In genomic region chr5:142400981-142401640, GRCm38 (mm10) we compare ENCODE assay signal across 8 mouse cellular contexts. TPM values are rescaled to one million over a fixed set of nuclear protein-coding genes. Genes with fewer than 3 reads are reported as not detected.
DNase-seq lines count a peak whose midpoint lies in the region; ATAC-seq lines count a peak whose summit lies in the region.

TSS of gene Foxk1 (plus strand) at chr5:142401497.

- peak within 1 kb of the TSS; percentile 77 for H3K4me2 ChIP-seq in intestine, embryonic 16.5 days (ENCODE audit: low read depth, low read length)

- peaks cover 41% of the 10 kb centered on the region for H3K4me1 ChIP-seq in intestine, embryonic 16.5 days (ENCODE audit: control insufficient read depth, insufficient read depth, low read length)

- peak within 1 kb of the TSS; percentile 99 for H3K9ac ChIP-seq in intestine, embryonic 16.5 days (ENCODE audit: low read depth, low read length)

- 0% methylated on average over 48 of the region's 60 CpGs for WGBS in intestine, embryonic 16.5 days

- H3K36me3 ChIP-seq in intestine, embryonic 16.5 days (ENCODE audit: control insufficient read depth, insufficient read depth, low read length) = peaks cover 3% of the 10 kb centered on the region; the same call in 1 of the 2 replicates

- H3K4me3 ChIP-seq in intestine, embryonic 16.5 days (ENCODE audit: low read length) = peak within 1 kb of the TSS; percentile 100

- intact Hi-C loops in left cerebral cortex, postnatal 25 days (cut with DNase I) = loop anchor here (1.0 kb wide), 1 partner anchor 34 kb away; no protein-coding TSS in a partner anchor

- no peaks in the 10 kb centered on the region for H3K9me3 ChIP-seq in intestine, embryonic 16.5 days (ENCODE audit: control insufficient read depth, low read length)

- peak within 1 kb of the TSS; percentile 82 for H3K27ac ChIP-seq in intestine, embryonic 16.5 days (ENCODE audit: low read length)

- ATAC-seq in intestine, embryonic 16.5 days = peak; percentile 85

- no peaks in the 10 kb centered on the region for H3K27me3 ChIP-seq in intestine, embryonic 16.5 days (replicated peaks; ENCODE audit: control insufficient read depth, insufficient read depth, low read length)

- DNase-seq in adrenal gland, postnatal 10 days = peak; percentile 98
- peak; percentile 96 for DNase-seq in embryo, embryonic 9.5 days (ENCODE audit: extremely low spot score)
- no peak for DNase-seq in gonadal fat pad, adult 2 months (ENCODE audit: low read depth)
- peak; percentile 95 to 97 for DNase-seq in left cerebral cortex, postnatal 25 days (ENCODE audit: low spot score in 2 of 2)
- peak; percentile 95 for DNase-seq in mesoderm, embryonic 11.5 days (ENCODE audit: low read depth, low spot score)
- peak; percentile 97 for DNase-seq in right cerebral cortex, postnatal 25 days
- DNase-seq in urinary bladder, postnatal 4 days (ENCODE audit: low spot score in 2 of 2) = peak; percentile 93 to 95

RNA-seq across cellular contexts. Expression of gene Foxk1, which starts in this region (rescaled TPM):
- total RNA-seq in adrenal gland, postnatal 10 days (2021) = 10 to 100 TPM; 22.9 to 23.6 TPM
- polyA plus RNA-seq in gonadal fat pad, adult 2 months (2012; rRNA removed) = 10.3 and 17.5 TPM in 2 replicates
- 1.9 and 2.0 TPM in 2 replicates for polyA plus RNA-seq in intestine, embryonic 16.5 days (2015; fragmentation: Nextera tagmentation; extraction: Ambion mirVana)
- 10 to 100 TPM; 38.7 to 40.5 TPM for total RNA-seq in left cerebral cortex, postnatal 25 days (2021)
